Mouse (Mus musculus): ENCODE data around the gene Spcs3. TPM values are rescaled to one million over a fixed set of nuclear protein-coding genes. Genes with fewer than 3 reads are reported as not detected.

Gene Spcs3
- 12.1 and 19.3 TPM in 2 replicates for polyA plus RNA-seq (2011; ENCODE audit: insufficient read depth, insufficient read length, low replicate concordance, missing spikeins)

DNA sequence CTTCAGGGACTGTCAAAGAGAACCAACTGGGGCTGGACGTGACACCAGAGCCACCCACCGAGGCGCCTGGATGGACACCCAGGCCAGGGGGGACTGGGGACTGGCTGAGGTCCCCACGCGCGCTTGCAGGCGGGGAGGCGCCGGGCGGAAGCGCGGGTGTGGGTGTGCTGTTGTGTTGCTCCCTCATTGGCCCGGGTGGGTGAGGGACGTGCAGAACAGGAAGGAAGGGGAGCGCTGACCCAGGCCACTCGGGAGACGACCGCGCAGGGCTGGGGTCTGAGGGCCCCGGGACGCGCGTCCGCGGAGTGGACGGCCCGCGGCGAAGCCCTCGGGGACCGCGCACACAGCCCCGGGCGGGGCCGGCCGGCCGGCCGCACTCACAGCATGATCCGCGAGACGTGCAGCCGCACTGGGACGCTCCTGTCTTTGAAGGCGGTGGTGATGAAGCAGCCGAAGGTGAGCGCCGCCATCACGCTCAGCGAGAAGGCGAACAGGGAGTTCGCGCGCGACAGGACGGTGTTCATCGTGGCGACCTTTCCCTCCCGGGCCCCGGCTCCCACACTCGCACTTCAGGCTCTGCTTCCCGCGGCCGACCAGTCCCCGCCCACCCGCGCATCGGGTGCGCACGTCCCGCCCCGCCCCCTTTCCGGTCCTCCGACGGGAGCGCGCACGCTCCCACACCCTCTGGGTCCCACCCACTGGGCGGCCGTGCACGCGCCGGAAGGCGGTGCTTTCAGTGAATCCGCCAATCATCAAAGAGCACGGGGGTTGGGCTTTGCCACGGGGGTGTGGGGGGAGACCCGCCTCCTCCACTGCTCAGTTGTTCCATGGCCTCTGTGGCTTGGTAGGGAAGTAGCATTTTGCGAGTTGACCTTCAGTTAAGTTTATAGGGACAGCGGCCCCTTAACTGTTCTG, at the start of gene Spcs3, which contains the start of gene Asb5:
TSS of gene Spcs3 (minus strand) at position 617 of the 915 bp plus-strand sequence.
TSS of gene Asb5 (plus strand) at position 199 of the 915 bp plus-strand sequence.
- Histone ChIP-seq H3K4me3 (replicated peaks; ENCODE audit: control insufficient read depth, low read depth, low read length) (peak within 1 kb of the TSS; percentile 97), H3K27ac (ENCODE audit: control insufficient read depth, insufficient read depth, low read depth, low read length, poor library complexity) (peak within 1 kb of the TSS; percentile 86), H3K4me1 (ENCODE audit: control insufficient read depth, insufficient read depth, low read length) (no peaks in the 10 kb centered on the region; the same call in 1 of the 2 replicates)
- WGBS: under 1% methylated on average over 88 of the region's 89 CpGs
- TF ChIP-seq POLR2A (IDR thresholded peaks at IDR 0.05; ENCODE audit: borderline replicate concordance, control insufficient read depth, low read depth, low read length): peak; percentile 62; the same call in 1 of the 2 replicates
- no peak for TF ChIP-seq CTCF (IDR thresholded peaks at IDR 0.05; ENCODE audit: control insufficient read depth, insufficient read depth, low read length)

- H3K4me1 ChIP-seq (ENCODE audit: control insufficient read depth, insufficient read depth, low read length): no peaks in the 10 kb centered on the region
- H3K27ac ChIP-seq (ENCODE audit: control insufficient read depth, insufficient read depth, low read depth, low read length, poor library complexity): no peak overlapping the region
- TF ChIP-seq POLR2A (IDR thresholded peaks at IDR 0.05; ENCODE audit: borderline replicate concordance, control insufficient read depth, low read depth, low read length) (no peak), CTCF (IDR thresholded peaks at IDR 0.05; ENCODE audit: control insufficient read depth, insufficient read depth, low read length) (no peak)
- H3K4me3 ChIP-seq (replicated peaks; ENCODE audit: control insufficient read depth, low read depth, low read length): no peak overlapping the region
- WGBS: 78% methylated on average over 15 of the region's 15 CpGs
Observed at GRCm38 (mm10) chr8:54570618-54571609, 41.1 kb upstream of the Spcs3 start.

- H3K4me1 ChIP-seq (ENCODE audit: control insufficient read depth, insufficient read depth, low read length): no peaks in the 10 kb centered on the region
- TF ChIP-seq POLR2A (IDR thresholded peaks at IDR 0.05; ENCODE audit: borderline replicate concordance, control insufficient read depth, low read depth, low read length): no peak
- no peak for TF ChIP-seq CTCF (IDR thresholded peaks at IDR 0.05; ENCODE audit: control insufficient read depth, insufficient read depth, low read length)
- no peak overlapping the region for H3K27ac ChIP-seq (ENCODE audit: control insufficient read depth, insufficient read depth, low read depth, low read length, poor library complexity)
- WGBS: 76% methylated on average over 2 of the region's 2 CpGs
- no peak overlapping the region for H3K4me3 ChIP-seq (replicated peaks; ENCODE audit: control insufficient read depth, low read depth, low read length)
Observed at GRCm38 (mm10) chr8:54567168-54567567, 37.4 kb upstream of the Spcs3 start.

DNA sequence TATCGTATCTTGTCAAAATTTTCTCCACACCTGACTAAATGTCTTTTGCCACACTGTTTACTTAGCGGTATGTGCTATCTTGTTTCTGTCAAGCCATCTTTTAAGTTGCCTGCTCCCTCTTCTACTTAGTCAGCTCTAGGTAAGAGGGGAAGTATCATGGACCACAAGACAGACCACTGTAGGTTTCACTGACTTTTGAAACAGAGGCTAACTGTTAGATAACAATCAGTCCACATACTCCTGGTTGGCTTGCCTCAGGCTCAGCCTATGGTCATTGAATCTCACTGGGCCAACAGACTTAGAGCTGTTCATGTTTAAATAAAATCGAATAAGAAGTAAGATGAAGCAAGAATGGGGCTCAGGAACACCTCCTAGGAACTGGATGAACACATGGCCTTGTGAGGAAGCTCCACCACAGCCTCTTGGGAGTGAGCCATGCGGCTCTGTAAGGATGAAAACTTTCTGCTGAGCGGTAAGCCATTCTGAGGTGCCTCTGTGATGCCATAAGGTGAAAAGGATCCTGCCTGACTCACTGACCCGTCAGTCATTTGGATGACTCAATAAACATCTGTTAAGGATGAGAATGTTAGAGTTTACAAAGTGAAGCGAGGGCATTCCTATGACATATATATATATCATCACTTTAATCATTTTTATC, 35.9 kb upstream of the Spcs3 start:
- whole genome bisulfite sequencing: 62% methylated on average over 7 of the region's 7 CpGs
- Histone ChIP-seq H3K27ac (ENCODE audit: control insufficient read depth, insufficient read depth, low read depth, low read length, poor library complexity) (no peak overlapping the region), H3K4me3 (replicated peaks; ENCODE audit: control insufficient read depth, low read depth, low read length) (no peak overlapping the region), H3K4me1 (ENCODE audit: control insufficient read depth, insufficient read depth, low read length) (no peaks in the 10 kb centered on the region; the same call in 1 of the 2 replicates)
- no peak for TF ChIP-seq CTCF (IDR thresholded peaks at IDR 0.05; ENCODE audit: control insufficient read depth, insufficient read depth, low read length)
- TF ChIP-seq POLR2A (IDR thresholded peaks at IDR 0.05; ENCODE audit: borderline replicate concordance, control insufficient read depth, low read depth, low read length): no peak

DNA sequence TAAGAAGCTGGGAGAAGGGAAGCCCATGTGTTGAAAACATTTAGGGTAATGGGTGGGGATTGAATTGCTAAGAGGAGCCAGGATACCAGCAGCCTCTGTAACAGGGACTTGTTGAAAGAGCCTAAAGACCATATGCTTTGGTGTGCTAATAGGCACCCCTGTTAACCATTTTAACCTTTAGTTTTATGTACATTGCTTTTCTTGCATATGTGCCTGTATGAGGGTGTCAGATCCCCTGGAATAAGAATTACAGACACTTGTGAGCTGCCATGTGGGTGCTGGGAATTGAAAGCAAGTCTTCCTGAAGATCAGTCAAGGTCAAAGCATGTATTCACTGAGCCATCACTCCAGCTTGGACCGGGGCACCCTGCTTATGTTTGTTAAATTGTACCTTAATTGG, 35.4 kb upstream of the Spcs3 start:
- no peaks in the 10 kb centered on the region; the same call in 1 of the 2 replicates for H3K4me1 ChIP-seq (ENCODE audit: control insufficient read depth, insufficient read depth, low read length)
- WGBS: 83% methylated on average over 1 of the region's 1 CpGs
- H3K4me3 ChIP-seq (replicated peaks; ENCODE audit: control insufficient read depth, low read depth, low read length): no peak overlapping the region
- TF ChIP-seq POLR2A (IDR thresholded peaks at IDR 0.05; ENCODE audit: borderline replicate concordance, control insufficient read depth, low read depth, low read length) (no peak), CTCF (IDR thresholded peaks at IDR 0.05; ENCODE audit: control insufficient read depth, insufficient read depth, low read length) (no peak)
- H3K27ac ChIP-seq (ENCODE audit: control insufficient read depth, insufficient read depth, low read depth, low read length, poor library complexity): no peak overlapping the region

DNA sequence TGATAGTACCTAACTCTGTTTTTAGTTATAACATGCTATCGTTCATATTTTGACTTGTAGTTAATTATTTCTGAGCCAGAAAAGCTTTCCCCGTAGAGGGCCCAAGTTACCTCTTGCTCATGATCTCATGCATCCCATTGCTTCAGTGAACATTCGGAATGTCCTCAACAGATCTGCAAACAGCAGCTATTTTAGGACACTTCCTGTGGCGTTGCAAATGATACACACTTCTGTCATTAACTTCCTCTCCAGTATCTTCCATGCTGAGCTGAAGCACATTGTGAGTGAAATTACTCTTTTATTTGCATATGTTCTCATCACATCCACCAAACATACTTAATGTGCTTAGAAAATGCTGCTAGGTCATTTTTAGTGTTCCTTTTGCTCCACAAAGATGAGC, 32.3 kb upstream of the Spcs3 start:
- TF ChIP-seq POLR2A (IDR thresholded peaks at IDR 0.05; ENCODE audit: borderline replicate concordance, control insufficient read depth, low read depth, low read length) (no peak), CTCF (IDR thresholded peaks at IDR 0.05; ENCODE audit: control insufficient read depth, insufficient read depth, low read length) (no peak)
- no peaks in the 10 kb centered on the region; the same call in 1 of the 2 replicates for H3K4me1 ChIP-seq (ENCODE audit: control insufficient read depth, insufficient read depth, low read length)
- WGBS: 28% methylated on average over 4 of the region's 4 CpGs
- H3K27ac ChIP-seq (ENCODE audit: control insufficient read depth, insufficient read depth, low read depth, low read length, poor library complexity): no peak overlapping the region
- H3K4me3 ChIP-seq (replicated peaks; ENCODE audit: control insufficient read depth, low read depth, low read length): no peak overlapping the region

GRCm38 (mm10) chr8:54554921-54555320, 25.1 kb upstream of the Spcs3 start:
- no peak for TF ChIP-seq CTCF (IDR thresholded peaks at IDR 0.05; ENCODE audit: control insufficient read depth, insufficient read depth, low read length)
- no peak for TF ChIP-seq POLR2A (IDR thresholded peaks at IDR 0.05; ENCODE audit: borderline replicate concordance, control insufficient read depth, low read depth, low read length)
- no peaks in the 10 kb centered on the region for H3K4me1 ChIP-seq (ENCODE audit: control insufficient read depth, insufficient read depth, low read length)
- WGBS: 47% methylated on average over 2 of the region's 2 CpGs
- H3K27ac ChIP-seq (ENCODE audit: control insufficient read depth, insufficient read depth, low read depth, low read length, poor library complexity): no peak overlapping the region
- H3K4me3 ChIP-seq (replicated peaks; ENCODE audit: control insufficient read depth, low read depth, low read length): no peak overlapping the region

Measured in bone marrow, adult 2 months (tissue).